Mouse (Mus musculus) adrenal gland, postnatal 10 days (tissue): ENCODE results near the gene Nptx2. TPM values are rescaled to one million over a fixed set of nuclear protein-coding genes. Genes with fewer than 3 reads are reported as not detected.

Experiments
- DNase-seq: peaks from one replicate; pipeline ENCODE4 v3.0.0; 2021; ENCODE audit warnings: mixed read lengths
- total RNA-seq, 2 experiments: library from RNA; stranded (reverse); gene quantifications; 2 replicates each; pipeline ENCODE4 v1.2.3; 2021

Gene Nptx2
- total RNA-seq, 2 experiments from 2014 or later = 0.79 to 0.87 TPM

DNA sequence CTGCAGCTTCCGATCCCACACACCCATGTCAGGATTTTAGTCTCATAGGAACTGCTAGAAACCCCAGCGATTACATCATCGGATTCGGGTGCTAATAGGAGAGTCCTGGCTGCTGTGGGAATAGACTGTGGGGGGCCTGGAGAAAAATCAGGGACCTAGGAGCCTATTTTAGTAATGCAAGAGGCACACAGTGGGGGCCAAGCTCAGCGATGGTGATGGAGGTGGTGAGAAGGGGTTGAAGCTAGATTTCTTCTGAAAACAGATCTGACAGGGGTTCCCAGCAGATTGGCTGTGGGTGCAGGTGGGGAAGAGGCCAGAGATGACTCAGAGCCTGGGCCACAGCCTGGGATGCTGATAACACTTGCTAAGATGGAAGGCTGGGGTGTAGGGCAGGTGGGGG is 39.4 kb downstream of the Nptx2 start:
- DNase-seq = no peak

DNA sequence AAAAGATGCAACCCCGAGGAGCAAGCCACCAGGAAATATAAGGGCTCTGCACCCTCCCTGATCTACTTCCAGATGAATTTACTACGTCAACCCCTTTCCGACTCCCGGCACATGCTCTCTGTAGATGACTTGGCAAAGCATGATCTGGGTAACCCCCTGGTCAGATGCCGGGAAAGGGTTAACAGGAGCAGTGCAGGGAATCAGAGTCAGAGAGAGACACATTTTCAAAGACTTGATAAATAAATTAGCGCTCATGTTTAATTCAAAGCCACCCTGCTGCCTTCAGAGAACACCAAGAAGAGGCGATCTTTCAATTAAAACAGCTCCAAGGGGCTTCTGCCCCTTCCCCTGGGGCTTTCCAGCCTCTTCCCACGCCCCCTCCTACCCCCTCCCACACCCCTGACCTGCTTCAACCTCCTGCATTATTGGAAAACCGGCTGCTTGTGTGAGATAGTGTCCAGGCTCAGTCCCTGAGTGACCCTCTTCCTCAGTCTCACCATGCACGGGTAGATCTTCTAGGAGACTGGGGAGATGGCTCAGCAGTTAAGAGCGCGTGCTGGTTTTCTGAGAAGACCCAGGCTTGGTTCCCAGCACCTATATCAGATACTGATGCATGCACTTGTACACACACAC is 45.7 kb downstream of the Nptx2 start:
- no peak for DNase-seq

DNA sequence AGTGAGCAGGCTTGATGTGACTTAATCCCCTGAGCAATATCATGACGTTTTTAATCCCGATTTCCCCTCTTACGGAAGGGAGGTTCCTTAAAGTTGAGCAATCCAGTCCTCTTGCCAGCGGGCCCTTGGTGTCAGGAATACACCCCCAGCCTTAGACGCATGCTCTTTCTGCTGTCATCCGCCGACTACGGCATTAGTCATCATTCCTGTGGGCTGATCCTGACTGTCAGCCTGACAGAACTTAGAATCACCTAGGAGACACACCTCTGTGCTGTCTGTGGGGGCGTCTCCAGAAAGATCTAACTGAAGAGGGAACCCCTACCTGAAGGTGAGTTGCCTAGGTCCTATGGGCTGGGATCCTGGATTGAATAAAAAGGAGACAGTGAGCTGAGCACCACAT is 49.1 kb downstream of the Nptx2 start:
- DNase-seq = no peak

Other genes starting within 250 kb of the Nptx2 start
- 1 to 10 TPM; 3.7 to 6.8 TPM for gene Baiap2l1, start 187.8 kb upstream of the Nptx2 start, total RNA-seq
- 10 to 100 TPM; 24.8 to 25.9 TPM for gene Tmem130, start 215.9 kb downstream of the Nptx2 start, total RNA-seq
- gene Trrap, start 221.8 kb downstream of the Nptx2 start, total RNA-seq = 100 to 1,000 TPM in 1 of 2 experiments, 10 to 100 TPM in 1; 77.5 to 114 TPM